Mouse (Mus musculus) MEL (cell line): ENCODE data around the gene Fbxl5.

Source experiments
- CHD2 ChIP-seq: IDR thresholded peaks from 2 replicates; pipeline ENCODE4 v1.6.1; 2011; ENCODE audit warnings: low read length, improper control_type of control experiment
- CTCF ChIP-seq, 3 experiments: IDR thresholded peaks in 2 of 3; conservative IDR thresholded peaks in 1 of 3; 2 replicates each; pipeline ENCODE4 v1.5.1; 2011 to 2012; ENCODE audit warnings: low read length in 3 of 3, low read depth in 2 of 3, mild to moderate bottlenecking in 2 of 3, improper control_type of control experiment in 1 of 3, inconsistent platforms in 1 of 3, mixed read lengths in 1 of 3, moderate library complexity in 1 of 3; ENCODE audit not compliant: control insufficient read depth in 1 of 3, insufficient read depth in 1 of 3, poor library complexity in 1 of 3, severe bottlenecking in 1 of 3
- ETS1 ChIP-seq: IDR thresholded peaks from 2 replicates; pipeline ENCODE4 v1.6.1; 2012; ENCODE audit warnings: low read depth, mild to moderate bottlenecking, inconsistent platforms, low read length, improper control_type of control experiment, moderate library complexity
- GABPA ChIP-seq: IDR thresholded peaks from 2 replicates; pipeline ENCODE4 v1.6.1; 2012; ENCODE audit warnings: low read depth, mild to moderate bottlenecking, inconsistent platforms, low read length, improper control_type of control experiment, moderate library complexity
- MEF2A ChIP-seq: IDR thresholded peaks from 2 replicates; pipeline ENCODE4 v1.6.1; 2014; ENCODE audit warnings: low read depth, mild to moderate bottlenecking, inconsistent platforms, low read length, improper control_type of control experiment; ENCODE audit not compliant: poor library complexity, insufficient replicate concordance, severe bottlenecking; ENCODE audit errors: extremely low read depth
- MYB ChIP-seq: IDR thresholded peaks from 2 replicates; pipeline ENCODE4 v1.6.1; 2011; ENCODE audit warnings: mild to moderate bottlenecking, low read depth, low read length, improper control_type of control experiment
- POLR2A ChIP-seq, 2 experiments: IDR thresholded peaks; 2 replicates each; pipeline ENCODE4 v1.6.1; 2011 to 2012; ENCODE audit warnings: low read length in 2 of 2, mild to moderate bottlenecking in 2 of 2, control low read depth in 1 of 2, improper control_type of control experiment in 1 of 2, low read depth in 1 of 2, moderate library complexity in 1 of 2; ENCODE audit not compliant: control insufficient read depth in 1 of 2, insufficient read depth in 1 of 2, poor library complexity in 1 of 2
- SMC3 ChIP-seq: IDR thresholded peaks from 2 replicates; pipeline ENCODE4 v1.6.1; 2011; ENCODE audit warnings: low read depth, low read length, improper control_type of control experiment
- TBP ChIP-seq: IDR thresholded peaks from 2 replicates; pipeline ENCODE4 v1.8.0; 2011; ENCODE audit warnings: low read depth, low read length, improper control_type of control experiment
- TCF12 ChIP-seq: IDR thresholded peaks from 2 replicates; pipeline ENCODE4 v1.6.1; 2014; ENCODE audit warnings: low read depth, mild to moderate bottlenecking, inconsistent platforms, low read length, improper control_type of control experiment, moderate library complexity
- ZNF384 ChIP-seq: IDR thresholded peaks from 2 replicates; pipeline ENCODE4 v1.6.1; 2012; ENCODE audit warnings: low read depth, mild to moderate bottlenecking, inconsistent platforms, low read length, improper control_type of control experiment

DNA sequence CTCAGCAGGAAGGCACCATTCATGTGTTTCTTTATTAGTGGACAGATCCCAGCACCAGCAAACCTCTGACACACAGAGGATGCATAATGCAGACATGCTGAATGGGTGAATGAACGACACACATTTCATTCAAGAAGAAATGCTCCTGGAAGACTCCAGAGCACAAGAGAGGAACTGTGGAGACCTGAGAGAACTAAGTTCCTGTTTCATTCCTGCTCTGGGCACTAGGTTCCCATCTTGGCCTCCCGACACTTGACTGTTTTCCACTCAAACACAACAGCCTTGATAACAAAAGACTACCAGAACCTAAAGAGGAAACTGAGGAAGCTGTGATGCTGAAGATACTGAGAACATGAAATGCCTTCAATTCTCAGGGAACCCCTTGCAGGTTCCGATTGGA, 26.8 kb upstream of the Fbxl5 start:
- TF ChIP-seq TCF12 (no peak), CTCF (IDR thresholded peaks at IDR 0.05 in 2 of 3, conservative IDR thresholded peaks at IDR 0.05 in 1 of 3; ENCODE audit: control insufficient read depth in 1 of 3, insufficient read depth in 1 of 3, low read depth in 2 of 3, low read length in 3 of 3, poor library complexity in 1 of 3, severe bottlenecking in 1 of 3) (no peak), MEF2A (no peak), ZNF384 (no peak), CHD2 (no peak), POLR2A (IDR thresholded peaks at IDR 0.05; ENCODE audit: control insufficient read depth in 1 of 2, insufficient read depth in 1 of 2, low read depth in 1 of 2, low read length in 2 of 2, poor library complexity in 1 of 2) (no peak), MYB (no peak), SMC3 (no peak), GABPA (no peak), ETS1 (no peak), TBP (no peak)
